In the genomic region with DNA sequence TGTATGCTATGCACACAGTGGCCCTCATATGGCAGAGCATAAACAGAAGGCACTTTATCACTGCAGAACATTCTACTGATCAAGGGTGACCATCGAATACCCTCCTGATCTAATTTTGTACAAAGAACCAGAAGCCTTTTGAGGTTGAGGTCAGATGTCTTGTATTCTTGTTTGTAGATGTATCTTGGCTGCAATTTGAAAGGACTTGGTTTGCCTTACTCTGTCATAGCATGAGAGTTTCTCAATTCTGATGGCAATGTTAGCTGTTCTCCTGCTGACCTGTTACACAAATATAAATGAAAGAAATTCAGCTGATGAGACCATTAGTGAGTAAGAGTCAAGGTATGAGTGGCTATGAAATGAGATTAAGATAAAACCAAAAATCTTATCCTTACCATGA, we compare ENCODE assay signal across 29 mouse cellular contexts.
"Had no signal": no experiment of that assay in that cellular context is flagged by ENCODE, and none has a peak within 500 bp of the region (broad histone marks: within the 10 kb centered on the region; RNA-seq: fewer than 3 reads in every experiment).

No protein-coding gene starts in this region.

- H3K4me3 ChIP-seq: embryonic facial prominence, embryonic 10.5 days; embryonic facial prominence, embryonic 12.5 days; embryonic facial prominence, embryonic 13.5 days; embryonic facial prominence, embryonic 15.5 days; erythroblast, embryonic 14.5 days; forebrain, embryonic 10.5 days; forebrain, embryonic 12.5 days; forebrain, embryonic 13.5 days; forebrain, embryonic 15.5 days; gastrocnemius, adult 2 months; heart, adult 2 months had no signal

- H3K36me3 ChIP-seq: embryonic facial prominence, embryonic 10.5 days; embryonic facial prominence, embryonic 12.5 days; embryonic facial prominence, embryonic 13.5 days; embryonic facial prominence, embryonic 15.5 days; forebrain, embryonic 10.5 days; forebrain, embryonic 12.5 days; forebrain, embryonic 15.5 days had no signal

- H3K27me3 ChIP-seq: embryonic facial prominence, embryonic 12.5 days; embryonic facial prominence, embryonic 15.5 days; forebrain, embryonic 12.5 days; forebrain, embryonic 13.5 days; forebrain, embryonic 15.5 days had no signal

- H3K9ac ChIP-seq: embryonic facial prominence, embryonic 12.5 days; embryonic facial prominence, embryonic 13.5 days; embryonic facial prominence, embryonic 15.5 days; forebrain, embryonic 12.5 days; forebrain, embryonic 13.5 days; forebrain, embryonic 15.5 days; forebrain, postnatal 0 days had no signal

- H3K4me1 ChIP-seq: embryonic facial prominence, embryonic 10.5 days; embryonic facial prominence, embryonic 12.5 days; embryonic facial prominence, embryonic 13.5 days; embryonic facial prominence, embryonic 15.5 days; forebrain, embryonic 12.5 days; forebrain, embryonic 15.5 days had no signal

- DNase-seq: cerebellum, adult 2 months; cerebellum, adult 8-10 months; cerebellum, adult 9-10 months; cerebellum, adult 9-11 months; cerebellum, postnatal 10 days; cerebellum, postnatal 14 days; cerebellum, postnatal 25 days; cerebellum, postnatal 36 days; embryo, embryonic 11 days; forebrain, postnatal 0 days; gastrocnemius, adult 2 months; gastrocnemius, postnatal 10 days; gastrocnemius, postnatal 14 days; gastrocnemius, postnatal 25 days; gastrocnemius, postnatal 36 days; heart, adult 11 months; heart, adult 18-20 months; heart, adult 2 months had no signal

- ATAC-seq: forebrain, embryonic 13.5 days; forebrain, embryonic 14.5 days; forebrain, embryonic 15.5 days; forebrain, embryonic 16.5 days; forebrain, postnatal 0 days had no signal

- H3K27ac ChIP-seq: embryonic facial prominence, embryonic 10.5 days; embryonic facial prominence, embryonic 12.5 days; embryonic facial prominence, embryonic 13.5 days; embryonic facial prominence, embryonic 15.5 days; forebrain, embryonic 10.5 days; forebrain, embryonic 12.5 days; forebrain, embryonic 13.5 days; forebrain, embryonic 15.5 days; gastrocnemius, adult 2 months; heart, adult 2 months had no signal

- H3K4me2 ChIP-seq: embryonic facial prominence, embryonic 12.5 days; embryonic facial prominence, embryonic 13.5 days; embryonic facial prominence, embryonic 15.5 days; forebrain, embryonic 12.5 days; forebrain, embryonic 13.5 days; forebrain, embryonic 15.5 days had no signal

- H3K9me3 ChIP-seq: embryonic facial prominence, embryonic 10.5 days; embryonic facial prominence, embryonic 12.5 days; embryonic facial prominence, embryonic 13.5 days; embryonic facial prominence, embryonic 15.5 days; forebrain, embryonic 10.5 days; forebrain, embryonic 12.5 days; forebrain, embryonic 13.5 days; forebrain, embryonic 15.5 days had no signal
